Mouse (Mus musculus) hindbrain, embryonic 15.5 days (tissue): ENCODE results near the gene Fdxr. TPM values are rescaled to one million over a fixed set of nuclear protein-coding genes. Genes with fewer than 3 reads are reported as not detected.

ENCODE experiments used
- ATAC-seq: fragments of 200-750 bp; cut with Nextera tagmentation; 2 replicates; pipeline ENCODE4 v1.8.0; 2017; ENCODE audit warnings: low read depth, moderate number of reproducible peaks, moderate TSS enrichment; ENCODE audit not compliant: low FRiP score
- H3K27ac ChIP-seq: fragments of 300-500 bp; sonication (generic); replicated peaks from 2 replicates; pipeline ENCODE4 v1.5.1; 2015; ENCODE audit warnings: mild to moderate bottlenecking, inconsistent platforms
- H3K27me3 ChIP-seq: fragments of 300-500 bp; sonication (generic); 2 replicates; pipeline ENCODE4 v1.6.1; 2015; ENCODE audit warnings: control low read depth, inconsistent platforms
- H3K36me3 ChIP-seq: fragments of 300-500 bp; sonication (generic); 2 replicates; pipeline ENCODE4 v1.6.1; 2015; ENCODE audit warnings: control low read depth, inconsistent platforms
- H3K4me1 ChIP-seq: fragments of 300-500 bp; sonication (generic); replicated peaks from 2 replicates; pipeline ENCODE4 v1.6.1; 2015; ENCODE audit warnings: control low read depth, inconsistent platforms
- H3K4me2 ChIP-seq: fragments of 300-500 bp; sonication (generic); 2 replicates; pipeline ENCODE4 v1.6.1; 2015; ENCODE audit warnings: moderate library complexity, mild to moderate bottlenecking, inconsistent platforms
- H3K4me3 ChIP-seq: fragments of 300-500 bp; sonication (generic); 2 replicates; pipeline ENCODE4 v1.5.1; 2015; ENCODE audit warnings: mild to moderate bottlenecking, inconsistent platforms
- H3K9ac ChIP-seq: fragments of 300-500 bp; sonication (generic); 2 replicates; pipeline ENCODE4 v1.6.1; 2015; ENCODE audit warnings: inconsistent platforms
- H3K9me3 ChIP-seq: fragments of 300-500 bp; sonication (generic); 2 replicates; pipeline ENCODE4 v1.6.1; 2016; ENCODE audit warnings: control low read depth, inconsistent platforms
- WGBS: fragments of 180-500 bp; shearing (Covaris S2); methylation state at CpG from one replicate; pipeline ENCODE4 v1.1.7; 2015; 5-methylcytosine and 5-hydroxymethylcytosine counted together
- microRNA-seq: library from miRNA; unstranded; fragments of <30 nt; microRNA quantifications from one replicate; pipeline ENCODE4, GENCODE M21; 2016
- polyA plus RNA-seq: library from polyadenylated mRNA; unstranded; fragments of >200 nt; fragmentation: Nextera tagmentation; extraction: Ambion mirVana; gene quantifications from 2 replicates; pipeline ENCODE4 v1.2.1, GENCODE M21; 2015

The Fdxr gene
- polyA plus RNA-seq, 1 experiment from 2014 or later: 21.3 TPM

DNA sequence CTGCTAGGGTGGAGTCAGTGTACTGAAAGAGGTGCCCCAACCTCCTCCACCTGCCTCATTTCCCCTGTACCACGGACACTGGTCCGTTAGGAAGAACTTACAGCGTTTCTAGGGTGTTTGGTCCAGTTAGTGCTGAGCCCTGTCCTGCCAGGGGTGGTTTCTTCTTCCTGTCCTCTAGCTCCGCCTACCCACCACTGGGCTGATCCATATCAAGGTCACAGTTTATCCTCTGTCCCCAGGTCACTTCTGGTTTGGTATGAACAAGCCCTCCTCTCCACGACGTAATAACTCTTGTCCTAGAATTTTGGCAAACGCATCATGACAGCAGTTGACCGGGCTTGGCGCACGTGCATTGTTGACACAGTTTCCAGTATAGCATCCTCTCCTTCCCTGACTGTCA, 57.2 kb downstream of the Fdxr start:
- no peak overlapping the region for H3K4me3 ChIP-seq
- no peaks in the 10 kb centered on the region for H3K9me3 ChIP-seq
- H3K4me1 ChIP-seq: peaks cover 37% of the 10 kb centered on the region
- no peak for ATAC-seq
- no peak overlapping the region for H3K4me2 ChIP-seq
- no peak overlapping the region for H3K27ac ChIP-seq
- WGBS: 89% methylated on average over 10 of the region's 10 CpGs
- H3K36me3 ChIP-seq: no peaks in the 10 kb centered on the region
- H3K27me3 ChIP-seq: peaks cover 4% of the 10 kb centered on the region
- H3K9ac ChIP-seq: no peak overlapping the region

DNA sequence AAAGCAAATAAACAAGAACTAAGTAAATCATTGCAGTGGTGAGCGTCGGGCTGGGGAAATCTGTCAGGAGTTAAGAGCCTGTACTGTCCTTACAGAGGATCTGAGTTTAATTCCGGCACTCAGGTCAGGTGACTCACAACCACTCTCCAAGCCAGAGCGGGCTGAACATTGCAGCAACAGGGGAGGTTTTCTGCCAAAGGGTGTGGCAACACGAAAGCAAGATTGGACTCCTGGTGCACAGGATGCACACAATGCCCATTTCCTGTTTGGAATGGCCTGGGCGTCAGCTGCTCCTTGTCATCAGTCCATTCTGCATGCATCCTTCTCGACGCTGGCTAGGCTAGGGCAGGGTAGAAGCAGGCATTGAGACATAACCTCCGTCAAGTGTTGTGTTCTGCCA, 57.6 kb downstream of the Fdxr start:
- Histone ChIP-seq H3K27ac (no peak overlapping the region), H3K9ac (no peak overlapping the region), H3K4me2 (no peak overlapping the region), H3K27me3 (peaks cover 4% of the 10 kb centered on the region), H3K4me1 (peaks cover 37% of the 10 kb centered on the region), H3K36me3 (no peaks in the 10 kb centered on the region), H3K9me3 (no peaks in the 10 kb centered on the region), H3K4me3 (no peak overlapping the region)
- ATAC-seq: no peak
- 86% methylated on average over 9 of the region's 9 CpGs for WGBS

Small RNA genes lying within 50 kb of the gene (microRNA-seq; reads per million reads assigned to microRNA genes)
- not detected for gene Gm25837

Other genes starting within 250 kb of the Fdxr start
- not detected in 2 replicates for gene Cd300ld5, start 239.3 kb downstream of the Fdxr start, polyA plus RNA-seq
- not detected in 2 replicates for gene Cd300ld3, start 228.6 kb downstream of the Fdxr start, polyA plus RNA-seq
- gene Cd300e, start 214.9 kb downstream of the Fdxr start, polyA plus RNA-seq: not detected in 2 replicates
- gene Rab37, start 185.6 kb downstream of the Fdxr start, polyA plus RNA-seq: 0.62 and 0.77 TPM in 2 replicates
- gene Cd300lf, start 143.1 kb downstream of the Fdxr start, polyA plus RNA-seq: 0.17 and 0.34 TPM in 2 replicates
- 68.7 and 70.2 TPM in 2 replicates for gene Slc9a3r1, start 113.7 kb downstream of the Fdxr start, polyA plus RNA-seq
- 15.1 and 17.5 TPM in 2 replicates for gene Tmem104, start 89.6 kb downstream of the Fdxr start, polyA plus RNA-seq
- 19.1 and 20.4 TPM in 2 replicates for gene Nat9, start 89.2 kb downstream of the Fdxr start, polyA plus RNA-seq
- 0.64 and 0.73 TPM in 2 replicates for gene Grin2c, start 9.8 kb downstream of the Fdxr start, polyA plus RNA-seq
- gene Fads6, start 20.6 kb upstream of the Fdxr start, polyA plus RNA-seq: 1.3 and 1.5 TPM in 2 replicates
- gene Otop2, start 30.1 kb upstream of the Fdxr start, polyA plus RNA-seq: 0.07 and 0.34 TPM in 2 replicates
- 0.06 and 0.38 TPM in 2 replicates for gene Ush1g, start 45.0 kb upstream of the Fdxr start, polyA plus RNA-seq
- 2.2 and 2.3 TPM in 2 replicates for gene Otop3, start 57.7 kb upstream of the Fdxr start, polyA plus RNA-seq
- 57.2 and 62.4 TPM in 2 replicates for gene Hid1, start 90.7 kb upstream of the Fdxr start, polyA plus RNA-seq
- 25.0 and 27.0 TPM in 2 replicates for gene Cdr2l, start 104.9 kb upstream of the Fdxr start, polyA plus RNA-seq
- gene Mrpl58, start 126.7 kb upstream of the Fdxr start, polyA plus RNA-seq: 180 and 190 TPM in 2 replicates
- 877 and 940 TPM in 2 replicates for gene Atp5h, start 142.9 kb upstream of the Fdxr start, polyA plus RNA-seq
- 23.6 and 26.2 TPM in 2 replicates for gene Kctd2, start 143.1 kb upstream of the Fdxr start, polyA plus RNA-seq
- not detected in 2 replicates for gene Trim80, start 163.5 kb upstream of the Fdxr start, polyA plus RNA-seq
- gene Slc16a5, start 185.4 kb upstream of the Fdxr start, polyA plus RNA-seq: 0.17 and 0.24 TPM in 2 replicates
- 16.3 and 18.2 TPM in 2 replicates for gene Armc7, start 198.6 kb upstream of the Fdxr start, polyA plus RNA-seq
- gene Nt5c, start 214.8 kb upstream of the Fdxr start, polyA plus RNA-seq: 88.4 and 101 TPM in 2 replicates
- 1,345 and 1,399 TPM in 2 replicates for gene Jpt1, start 237.3 kb upstream of the Fdxr start, polyA plus RNA-seq